Mouse (Mus musculus) liver, adult 2 months (tissue): ENCODE results near the gene Arhgap22.

ENCODE experiments used
- CTCF ChIP-seq: fragments of 200-500 bp; IDR thresholded peaks from 2 replicates; pipeline ENCODE4 v1.5.1; 2011; ENCODE audit warnings: low read depth, low read length, control low read depth
- POLR2A ChIP-seq: fragments of 200-500 bp; IDR thresholded peaks from 2 replicates; pipeline ENCODE4 v1.6.1; 2011; ENCODE audit warnings: low read length, control low read depth; ENCODE audit not compliant: insufficient read depth; ENCODE audit errors: extremely low read depth

DNA sequence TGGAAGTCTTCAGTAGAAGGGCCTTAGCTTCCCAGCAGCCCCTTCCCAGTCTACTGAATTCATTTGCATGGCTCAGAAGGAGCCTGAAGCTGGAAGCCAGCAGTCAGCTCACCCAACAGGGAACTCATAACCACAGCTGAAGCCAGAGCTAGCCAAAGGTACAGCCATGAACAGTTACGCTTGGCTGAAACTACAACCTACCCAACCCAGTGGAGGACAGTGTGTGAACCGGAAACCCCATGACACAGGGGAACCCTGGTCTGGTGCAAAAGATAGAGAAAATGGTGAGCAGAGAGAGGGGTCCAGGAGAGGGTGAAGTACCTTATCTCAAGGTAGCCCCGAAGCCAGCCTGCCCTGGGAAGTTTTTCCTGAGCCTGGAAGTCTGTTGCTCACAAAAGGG, 17.5 kb downstream of the Arhgap22 start:
- no peak for TF ChIP-seq POLR2A
- no peak for TF ChIP-seq CTCF
